Mouse (Mus musculus) heart, embryonic 14.5 days (tissue): ENCODE results near the gene Eif4g3. TPM values are rescaled to one million over a fixed set of nuclear protein-coding genes. Genes with fewer than 3 reads are reported as not detected.

Source experiments
- ATAC-seq: fragments of 200-750 bp; cut with Nextera tagmentation; 2 replicates; pipeline ENCODE4 v1.8.0; 2017; ENCODE audit warnings: low read depth, moderate TSS enrichment; ENCODE audit not compliant: insufficient number of reproducible peaks, insufficient read depth, low FRiP score
- H3K27ac ChIP-seq, 2 experiments: fragments of 200-500 bp in 1 of 2; fragments of 300-500 bp in 1 of 2; sonication (generic) in 1 of 2; replicated peaks in 1 of 2; 2 replicates each; pipeline ENCODE4 v1.5.1; 2012 to 2014; ENCODE audit warnings: low read depth in 2 of 2, low read length in 2 of 2, control low read depth in 1 of 2, mild to moderate bottlenecking in 1 of 2, mixed read lengths in 1 of 2; ENCODE audit not compliant: control insufficient read depth in 1 of 2, insufficient read depth in 1 of 2
- H3K27me3 ChIP-seq: fragments of 300-500 bp; sonication (generic); 2 replicates; pipeline ENCODE4 v1.6.1; 2014; ENCODE audit warnings: mild to moderate bottlenecking, low read length, control low read depth; ENCODE audit not compliant: control insufficient read depth, insufficient read depth
- H3K36me3 ChIP-seq: fragments of 300-500 bp; sonication (generic); 2 replicates; pipeline ENCODE4 v1.6.1; 2014; ENCODE audit warnings: mild to moderate bottlenecking, control low read depth, low read length, mixed read lengths; ENCODE audit not compliant: control insufficient read depth, insufficient read depth
- H3K4me1 ChIP-seq, 2 experiments: fragments of 200-500 bp in 1 of 2; fragments of 300-500 bp in 1 of 2; sonication (generic) in 1 of 2; 2 replicates each; pipeline ENCODE4 v1.6.1; 2012 to 2014; ENCODE audit warnings: low read length in 2 of 2, control low read depth in 1 of 2, mixed read lengths in 1 of 2; ENCODE audit not compliant: control insufficient read depth in 2 of 2, insufficient read depth in 2 of 2
- H3K4me2 ChIP-seq: fragments of 300-500 bp; sonication (generic); 2 replicates; pipeline ENCODE4 v1.6.1; 2014; ENCODE audit warnings: mild to moderate bottlenecking, low read length
- H3K4me3 ChIP-seq, 2 experiments: fragments of 200-500 bp in 1 of 2; fragments of 300-500 bp in 1 of 2; sonication (generic) in 1 of 2; 2 replicates each; pipeline ENCODE4 v1.5.1; 2012 to 2014; ENCODE audit warnings: low read length in 2 of 2, mild to moderate bottlenecking in 2 of 2, control low read depth in 1 of 2, low read depth in 1 of 2, moderate library complexity in 1 of 2; ENCODE audit not compliant: control insufficient read depth in 1 of 2, insufficient read depth in 1 of 2
- H3K9ac ChIP-seq: fragments of 300-500 bp; sonication (generic); 2 replicates; pipeline ENCODE4 v1.6.1; 2014; ENCODE audit warnings: mild to moderate bottlenecking, low read length
- H3K9me3 ChIP-seq: fragments of 300-500 bp; sonication (generic); 2 replicates; pipeline ENCODE4 v1.6.1; 2016; ENCODE audit warnings: low read length, control low read depth; ENCODE audit not compliant: control insufficient read depth
- WGBS: fragments of 180-500 bp; shearing (Covaris S2); extraction: QIAGEN DNeasy Blood & Tissue Kit; methylation state at CpG from one replicate; pipeline ENCODE4 v1.1.7; 2014; 5-methylcytosine and 5-hydroxymethylcytosine counted together
- polyA plus RNA-seq: library from polyadenylated mRNA; unstranded; fragments of >200 nt; fragmentation: Nextera tagmentation; extraction: Ambion mirVana; gene quantifications from 2 replicates; pipeline ENCODE4 v1.2.1, GENCODE M21; 2014

The Eif4g3 gene
- polyA plus RNA-seq, 1 experiment from 2014 or later: 24.9 TPM

DNA sequence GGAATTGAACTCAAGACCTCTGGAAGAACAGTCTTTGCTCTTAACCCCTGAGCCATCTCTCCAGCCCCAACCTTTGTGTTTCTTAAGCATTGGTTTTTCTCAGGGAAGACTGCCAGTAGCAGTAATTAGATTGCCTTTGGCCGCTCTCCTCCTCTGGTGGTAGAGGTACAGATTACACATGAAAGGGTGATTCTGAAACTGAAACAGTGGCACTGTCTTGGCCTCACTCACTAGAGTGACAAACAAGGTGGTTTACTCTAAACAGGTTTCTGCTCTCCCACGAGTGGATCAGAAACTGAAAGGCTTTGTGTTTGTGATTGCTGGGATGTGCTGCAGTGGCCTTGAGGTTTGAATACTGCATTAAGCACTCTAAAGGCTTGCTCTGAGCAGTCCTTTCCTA lies 96.7 kb downstream of the Eif4g3 start:
- Histone ChIP-seq H3K27ac (no peak overlapping the region), H3K4me3 (no peak overlapping the region), H3K36me3 (peaks cover 62% of the 10 kb centered on the region), H3K4me1 (no peaks in the 10 kb centered on the region), H3K4me2 (no peak overlapping the region), H3K9ac (no peak overlapping the region), H3K27me3 (no peaks in the 10 kb centered on the region), H3K9me3 (no peaks in the 10 kb centered on the region)
- WGBS: 89% methylated on average over 2 of the region's 2 CpGs
- no peak for ATAC-seq

DNA sequence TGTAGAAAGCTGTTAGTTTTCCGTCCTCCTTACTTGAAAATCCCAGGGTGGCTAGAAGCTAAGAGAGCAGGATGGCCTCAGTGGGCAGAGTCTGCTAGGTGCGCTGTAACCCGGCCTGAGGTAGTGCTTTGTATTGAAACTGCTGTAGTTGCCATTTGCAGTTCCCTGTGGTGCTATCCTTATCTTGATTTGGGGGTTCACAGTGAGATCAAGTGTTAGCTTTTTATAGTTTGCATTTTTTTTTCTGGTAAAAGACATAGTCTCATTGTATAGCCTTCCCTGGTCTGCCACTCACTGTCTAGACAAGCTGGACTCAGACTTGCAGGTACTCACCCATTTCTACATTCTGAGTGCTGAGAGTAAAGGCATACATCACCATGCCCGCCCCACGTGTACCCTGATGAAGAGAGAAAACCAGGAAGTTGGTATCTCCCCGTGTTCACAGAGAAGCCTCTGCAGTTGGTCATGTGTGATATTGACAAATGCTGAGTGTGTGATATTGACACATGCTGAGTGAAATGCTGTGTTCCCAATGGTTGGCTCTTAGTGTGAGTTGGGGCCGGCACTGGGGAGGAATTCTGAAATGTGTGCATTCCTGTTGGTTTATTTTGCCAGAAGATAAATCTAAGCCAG lies 98.9 kb downstream of the Eif4g3 start:
- 82% methylated on average over 7 of the region's 7 CpGs for WGBS
- peaks cover 50% of the 10 kb centered on the region for H3K36me3 ChIP-seq
- no peaks in the 10 kb centered on the region for H3K27me3 ChIP-seq

DNA sequence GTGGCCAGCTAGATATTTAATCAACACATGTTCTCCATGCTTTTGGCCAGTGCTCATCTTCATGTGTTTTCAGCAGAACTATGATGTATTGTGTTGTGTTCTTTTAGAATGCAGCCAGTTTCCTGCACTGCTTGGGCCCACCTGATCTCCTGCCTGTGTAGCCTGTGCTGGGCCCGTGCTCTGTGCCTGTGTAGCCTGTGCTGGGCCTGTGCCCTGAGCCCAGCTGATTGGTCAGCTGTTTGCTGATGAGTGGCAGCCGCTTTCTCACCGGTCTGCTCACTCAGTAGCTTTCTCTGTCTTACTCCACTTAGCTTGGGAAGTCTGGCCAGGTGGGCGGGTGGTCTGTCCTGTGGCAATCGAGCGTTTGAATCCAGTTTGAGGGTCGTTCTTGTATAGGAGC lies 107.6 kb downstream of the Eif4g3 start:
- Histone ChIP-seq H3K4me1 (no peaks in the 10 kb centered on the region), H3K27ac (no peak overlapping the region), H3K36me3 (peaks cover 87% of the 10 kb centered on the region), H3K4me3 (no peak overlapping the region), H3K27me3 (no peaks in the 10 kb centered on the region), H3K9me3 (no peaks in the 10 kb centered on the region), H3K9ac (no peak overlapping the region), H3K4me2 (no peak overlapping the region)
- ATAC-seq: no peak
- WGBS: 84% methylated on average over 7 of the region's 7 CpGs

More for the DNA sequence above, 98.9 kb downstream of the Eif4g3 start:
- no peak overlapping the region for H3K4me2 ChIP-seq
- H3K9me3 ChIP-seq: no peaks in the 10 kb centered on the region
- H3K4me3 ChIP-seq: no peak overlapping the region
- no peaks in the 10 kb centered on the region for H3K4me1 ChIP-seq
- no peak overlapping the region for H3K9ac ChIP-seq
- no peak for ATAC-seq
- no peak overlapping the region for H3K27ac ChIP-seq

DNA sequence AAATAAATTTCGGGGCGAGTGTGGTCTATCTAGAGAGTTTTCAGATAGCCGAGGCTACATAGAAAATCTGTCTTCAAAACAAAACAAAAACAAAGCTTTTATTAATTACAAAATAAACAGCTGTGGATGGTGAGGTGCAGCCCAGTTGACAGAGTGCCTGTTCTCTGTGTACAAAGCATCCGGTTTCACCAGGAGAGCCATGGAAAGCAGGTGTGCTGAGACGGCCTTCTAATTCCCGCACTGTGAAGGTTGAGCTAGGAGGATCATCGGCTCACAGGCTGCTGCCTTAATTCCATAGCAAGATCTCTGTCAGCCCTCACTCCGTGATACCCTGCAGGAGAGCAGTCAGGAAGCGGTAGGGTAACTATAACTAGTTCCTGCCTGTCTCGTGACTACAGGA lies 109.0 kb downstream of the Eif4g3 start:
- Histone ChIP-seq H3K27ac (no peak overlapping the region), H3K9me3 (no peaks in the 10 kb centered on the region), H3K4me1 (no peaks in the 10 kb centered on the region), H3K9ac (no peak overlapping the region), H3K4me2 (no peak overlapping the region), H3K4me3 (no peak overlapping the region), H3K36me3 (peaks cover 93% of the 10 kb centered on the region), H3K27me3 (no peaks in the 10 kb centered on the region)
- no peak for ATAC-seq
- 87% methylated on average over 10 of the region's 10 CpGs for WGBS

DNA sequence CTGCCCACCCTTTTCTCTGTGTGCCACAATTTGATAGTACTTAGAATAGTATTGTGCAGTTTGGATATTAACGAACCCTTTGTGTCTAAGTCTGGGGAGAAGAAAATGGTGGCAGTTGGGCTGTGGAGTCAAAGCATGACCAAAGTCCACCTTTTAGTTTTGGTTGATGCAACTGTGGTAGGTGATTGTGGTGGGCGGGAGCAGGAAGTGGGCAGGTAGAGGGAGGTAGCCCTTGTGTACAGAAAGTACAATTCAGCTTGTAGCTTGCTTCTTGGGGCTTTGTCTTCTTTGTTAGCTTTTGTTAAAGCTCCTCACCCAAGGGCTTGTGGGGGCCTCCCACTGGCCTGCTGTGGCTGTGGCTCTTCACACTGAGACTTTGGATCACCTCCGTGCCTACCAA lies 109.6 kb downstream of the Eif4g3 start:
- Histone ChIP-seq H3K4me3 (no peak overlapping the region), H3K27ac (no peak overlapping the region), H3K27me3 (no peaks in the 10 kb centered on the region), H3K4me2 (no peak overlapping the region), H3K4me1 (no peaks in the 10 kb centered on the region), H3K9me3 (no peaks in the 10 kb centered on the region), H3K36me3 (peaks cover 92% of the 10 kb centered on the region), H3K9ac (no peak overlapping the region)
- ATAC-seq: no peak
- WGBS: 90% methylated on average over 3 of the region's 3 CpGs

DNA sequence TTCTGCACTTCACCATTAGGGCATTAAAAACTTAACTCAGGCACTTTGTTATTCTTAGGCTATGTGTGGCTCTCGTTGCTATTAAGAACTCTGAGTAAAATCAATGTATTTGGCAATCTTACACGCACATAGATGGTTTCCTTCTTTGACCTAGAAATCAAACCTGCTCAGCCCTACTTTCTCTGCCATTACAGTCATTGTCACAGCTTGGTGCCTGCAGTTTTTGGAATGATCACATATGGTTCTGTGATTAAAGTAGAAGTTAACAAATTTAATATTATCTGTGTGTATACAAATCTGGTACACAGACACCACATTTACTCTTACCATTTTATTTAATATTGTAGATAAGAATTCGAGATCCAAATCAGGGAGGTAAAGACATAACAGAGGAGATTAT lies 112.1 kb downstream of the Eif4g3 start:
- H3K9me3 ChIP-seq: no peaks in the 10 kb centered on the region
- peaks cover 0 to 3% of the 10 kb centered on the region in 2 experiments; a peak in 1 of 4 replicates for H3K4me1 ChIP-seq
- no peak overlapping the region for H3K4me3 ChIP-seq
- 89% methylated on average over 3 of the region's 3 CpGs for WGBS
- no peak overlapping the region for H3K4me2 ChIP-seq
- H3K36me3 ChIP-seq: peaks cover 94% of the 10 kb centered on the region
- ATAC-seq: no peak
- H3K27me3 ChIP-seq: no peaks in the 10 kb centered on the region
- no peak overlapping the region for H3K9ac ChIP-seq
- H3K27ac ChIP-seq: no peak overlapping the region

DNA sequence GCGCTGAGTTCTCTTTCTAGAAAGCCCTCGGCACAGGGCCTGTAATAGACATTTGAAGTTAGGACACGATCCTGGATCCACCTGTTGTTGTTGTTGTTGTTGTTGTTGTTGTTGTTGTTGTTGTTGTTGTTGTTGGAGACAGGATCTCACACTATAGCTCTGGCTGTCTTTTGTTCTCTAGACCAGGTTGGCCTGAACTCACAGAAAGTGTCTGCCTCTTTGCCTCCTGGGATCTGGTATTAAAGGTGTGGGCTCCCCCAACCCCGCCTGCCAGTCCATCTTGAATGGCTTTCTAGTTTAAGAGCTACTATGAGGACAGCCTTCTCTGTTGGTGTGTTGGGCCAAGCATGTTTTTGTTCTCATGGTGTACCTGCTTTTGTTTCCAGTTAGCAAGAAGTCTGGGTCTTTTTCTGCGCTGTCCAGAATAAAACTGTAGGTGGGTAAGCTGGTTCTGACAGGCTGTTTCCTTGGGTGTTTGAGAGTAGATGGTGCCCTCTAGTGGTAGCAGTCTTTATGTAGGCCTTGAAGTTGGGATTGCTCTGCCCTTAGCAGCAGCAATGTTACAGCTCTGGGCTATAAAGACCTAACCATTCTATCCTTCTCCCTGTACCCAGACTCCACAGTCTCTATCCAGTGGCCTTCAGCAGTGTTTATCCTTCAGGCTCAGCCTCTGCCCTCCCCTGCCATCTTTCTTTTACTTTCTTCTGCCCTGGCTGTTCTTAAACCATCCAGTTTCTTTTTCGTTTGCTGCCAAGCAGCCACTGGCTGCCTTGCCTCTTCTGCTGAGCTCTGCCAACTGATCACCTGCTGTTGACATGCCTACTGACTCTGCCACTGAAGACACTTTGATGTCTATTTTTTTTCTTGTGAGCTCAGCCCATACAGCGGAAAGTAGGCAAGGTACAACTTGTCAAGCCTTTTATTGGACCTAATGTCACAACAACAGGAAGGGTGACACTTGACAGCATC lies 114.9 kb downstream of the Eif4g3 start:
- peak; percentile 38; the same call in 1 of the 2 replicates for ATAC-seq
- no peak overlapping the region for H3K9ac ChIP-seq
- peaks cover 0 to 3% of the 10 kb centered on the region in 2 experiments; a peak in 1 of 4 replicates for H3K4me1 ChIP-seq
- peaks cover 81% of the 10 kb centered on the region for H3K36me3 ChIP-seq
- no peak overlapping the region for H3K4me3 ChIP-seq
- no peak overlapping the region for H3K27ac ChIP-seq
- H3K27me3 ChIP-seq: no peaks in the 10 kb centered on the region
- H3K9me3 ChIP-seq: no peaks in the 10 kb centered on the region
- WGBS: 82% methylated on average over 7 of the region's 7 CpGs
- no peak overlapping the region for H3K4me2 ChIP-seq
